Mouse (Mus musculus): ENCODE data around the gene Card10.

GRCm38 (mm10) chr15:78850059-78850824, 47.4 kb upstream of the Card10 start:
- TF ChIP-seq CTCF (IDR thresholded peaks at IDR 0.05; ENCODE audit: low read depth), result no peak
- TF ChIP-seq EP300 (IDR thresholded peaks at IDR 0.05; ENCODE audit: low read depth), result no peak
